Mouse (Mus musculus): ENCODE data around the gene Dppa2. TPM values are rescaled to one million over a fixed set of nuclear protein-coding genes. Genes with fewer than 3 reads are reported as not detected.

The Dppa2 gene
- total RNA-seq, 2 experiments from 2014 or later: not detected

DNA sequence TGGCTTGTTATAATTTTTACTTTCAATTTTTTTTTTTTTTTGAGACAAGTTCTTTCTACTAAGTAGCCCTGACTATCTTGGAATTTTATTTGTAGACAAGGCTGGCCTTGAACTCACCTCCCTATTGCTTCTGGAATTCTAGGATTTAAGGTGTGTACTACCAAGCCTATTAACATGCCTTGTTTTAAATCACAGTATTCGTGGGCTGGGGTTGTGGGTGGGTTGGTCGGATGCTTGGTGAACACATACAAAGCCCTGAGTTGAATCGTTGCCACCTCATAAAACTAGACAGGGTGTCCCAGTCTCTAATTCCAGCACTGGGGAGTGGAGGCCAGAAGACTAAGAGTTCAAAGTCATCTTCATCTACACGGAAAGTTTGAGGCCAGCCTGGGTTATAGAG lies 31.6 kb downstream of the Dppa2 start:
- DNase-seq (ENCODE audit: low spot score in 2 of 2): no peak

DNA sequence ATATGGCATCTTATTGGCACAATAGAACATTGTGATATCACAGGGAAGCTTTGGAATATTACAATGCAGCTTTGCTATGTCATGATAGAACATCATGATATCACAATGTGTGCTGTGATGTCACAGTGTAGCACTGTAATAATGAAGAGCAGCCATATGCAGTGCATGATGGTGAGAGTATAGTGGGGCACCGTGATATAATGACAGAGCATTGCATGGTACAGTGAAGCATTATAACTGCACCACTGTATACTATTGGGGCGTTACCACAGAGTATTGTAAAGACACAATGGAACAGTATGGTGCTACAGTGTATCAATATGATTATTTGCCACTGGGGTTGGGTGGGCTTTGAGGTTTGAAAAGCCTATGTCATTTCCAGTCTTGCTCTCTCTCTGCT lies 40.5 kb downstream of the Dppa2 start:
- no peak for DNase-seq (ENCODE audit: low spot score in 2 of 2)

- no peak for DNase-seq (ENCODE audit: low spot score in 2 of 2)
These were observed 43.5 kb downstream of the Dppa2 start for GRCm38 (mm10) chr16:48347246-48347645.

DNA sequence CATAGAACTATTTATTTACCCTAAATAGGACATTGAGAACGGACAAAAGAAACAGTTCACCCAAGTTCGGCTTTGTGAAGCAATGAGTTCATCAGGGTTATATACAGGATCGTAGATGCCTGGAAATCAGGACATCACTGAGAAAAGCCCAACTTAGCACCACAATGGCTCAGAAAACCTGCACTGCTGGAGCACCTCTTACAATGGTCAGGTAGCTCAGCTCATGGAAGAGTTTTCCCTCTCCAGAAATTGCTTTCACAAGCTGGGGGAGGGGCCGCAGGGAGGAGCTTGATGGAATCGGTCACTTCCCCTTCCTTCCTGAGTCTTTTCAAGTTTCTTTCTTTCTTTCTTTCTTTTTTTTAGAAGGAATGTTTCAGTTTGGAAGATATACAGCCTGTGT lies 52.0 kb downstream of the Dppa2 start:
- DNase-seq (ENCODE audit: low spot score in 2 of 2): no peak

DNA sequence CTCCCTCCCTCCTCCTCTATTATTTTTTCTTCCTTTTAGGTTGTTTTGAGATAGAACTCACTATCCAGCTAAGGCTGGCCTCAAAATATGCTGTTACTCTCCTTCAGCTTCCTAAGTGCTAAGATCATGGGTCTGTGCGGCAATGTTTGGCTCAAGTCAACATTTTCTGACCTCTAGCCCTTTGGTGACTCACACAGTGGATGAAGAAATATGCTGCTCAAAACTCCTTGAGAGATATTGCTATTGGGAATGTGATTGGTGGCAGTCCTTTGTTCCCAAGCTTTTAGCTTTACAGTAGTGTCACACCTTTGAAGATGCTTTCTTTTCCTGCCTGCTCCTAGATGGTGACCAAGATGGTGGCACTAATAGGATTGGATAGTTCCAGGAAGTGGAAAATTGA lies 52.7 kb downstream of the Dppa2 start:
- DNase-seq (ENCODE audit: low spot score in 2 of 2): no peak

- no peak for DNase-seq (ENCODE audit: low spot score in 2 of 2)
These were observed 57.2 kb downstream of the Dppa2 start for GRCm38 (mm10) chr16:48360887-48361286.

GRCm38 (mm10) chr16:48366801-48367200 lies 63.1 kb downstream of the Dppa2 start:
- no peak for DNase-seq (ENCODE audit: low spot score in 2 of 2)

GRCm38 (mm10) chr16:48368096-48368495 lies 64.4 kb downstream of the Dppa2 start:
- DNase-seq (ENCODE audit: low spot score in 2 of 2): no peak

Other genes with a start within 250 kb of the Dppa2 start
- gene Dppa4, start 20.2 kb upstream of the Dppa2 start, total RNA-seq (2021): not detected
- gene Gm5485, start 108.5 kb downstream of the Dppa2 start, total RNA-seq (2021): not detected
- gene Morc1, start 127.3 kb downstream of the Dppa2 start, total RNA-seq (2021): not detected

All from gastrocnemius, postnatal 4 days (tissue).